Mouse (Mus musculus) midbrain, embryonic 11.5 days (tissue): ENCODE measurements around the gene Stk39. TPM values are rescaled to one million over a fixed set of nuclear protein-coding genes. Genes with fewer than 3 reads are reported as not detected.

ENCODE experiments used
- ATAC-seq: fragments of 200-750 bp; cut with Nextera tagmentation; 2 replicates; pipeline ENCODE4 v1.8.0; 2017; ENCODE audit warnings: moderate TSS enrichment, moderate library complexity; ENCODE audit not compliant: low FRiP score
- DNase-seq: peaks from one replicate; pipeline ENCODE4 v3.0.0; 2015; ENCODE audit warnings: low spot score; ENCODE audit errors: missing footprints
- H3K27ac ChIP-seq: fragments of 300-500 bp; sonication (generic); 2 replicates; pipeline ENCODE4 v1.5.1; 2014; ENCODE audit warnings: low read depth, low read length
- H3K27me3 ChIP-seq: fragments of 300-500 bp; sonication (generic); 2 replicates; pipeline ENCODE4 v1.6.1; 2014; ENCODE audit warnings: mild to moderate bottlenecking, low read length, moderate library complexity, mixed read lengths; ENCODE audit not compliant: control insufficient read depth, insufficient read depth
- H3K36me3 ChIP-seq: fragments of 300-500 bp; sonication (generic); 2 replicates; pipeline ENCODE4 v1.6.1; 2014; ENCODE audit warnings: mild to moderate bottlenecking, low read length, moderate library complexity, mixed read lengths; ENCODE audit not compliant: control insufficient read depth, insufficient read depth
- H3K4me1 ChIP-seq: fragments of 300-500 bp; sonication (generic); 2 replicates; pipeline ENCODE4 v1.6.1; 2014; ENCODE audit warnings: low read length; ENCODE audit not compliant: control insufficient read depth, insufficient read depth
- H3K4me2 ChIP-seq: fragments of 300-500 bp; sonication (generic); 2 replicates; pipeline ENCODE4 v1.6.1; 2014; ENCODE audit warnings: mild to moderate bottlenecking, moderate library complexity
- H3K4me3 ChIP-seq: fragments of 300-500 bp; sonication (generic); 2 replicates; pipeline ENCODE4 v1.5.1; 2014; ENCODE audit warnings: low read depth, low read length
- H3K9ac ChIP-seq: fragments of 300-500 bp; sonication (generic); 2 replicates; pipeline ENCODE4 v1.6.1; 2014; ENCODE audit warnings: low read length
- H3K9me3 ChIP-seq: fragments of 300-500 bp; sonication (generic); 2 replicates; pipeline ENCODE4 v1.6.1; 2016; ENCODE audit warnings: low read length; ENCODE audit not compliant: control insufficient read depth
- WGBS: fragments of 180-500 bp; shearing (Covaris S2); extraction: QIAGEN DNeasy Blood & Tissue Kit; methylation state at CpG from one replicate; pipeline ENCODE4 v1.1.7; 2014; 5-methylcytosine and 5-hydroxymethylcytosine counted together
- polyA plus RNA-seq: library from polyadenylated mRNA; unstranded; fragments of >200 nt; fragmentation: Nextera tagmentation; extraction: Ambion mirVana; gene quantifications from 2 replicates; pipeline ENCODE4 v1.2.1, GENCODE M21; 2014

The Stk39 gene
- polyA plus RNA-seq, 1 experiment from 2014 or later, result 52.5 TPM

- Histone ChIP-seq H3K27ac (no peak overlapping the region), H3K4me2 (no peak overlapping the region), H3K4me1 (0 out of 2 replicates have a peak, but pooled peaks cover 4% of the 10 kb centered on the region), H3K9ac (no peak overlapping the region), H3K36me3 (no peaks in the 10 kb centered on the region), H3K27me3 (no peaks in the 10 kb centered on the region), H3K9me3 (no peaks in the 10 kb centered on the region), H3K4me3 (no peak overlapping the region)
- WGBS, result 59% methylated on average over 5 of the region's 5 CpGs
- DNase-seq, result no peak
- ATAC-seq, result peak; percentile 61
Observed at GRCm38 (mm10) chr2:68334945-68335344, 137.1 kb downstream of the Stk39 start.

- WGBS, result 76% methylated on average over 5 of the region's 5 CpGs
- H3K4me1 ChIP-seq, result peaks cover 10% of the 10 kb centered on the region; the same call in 1 of the 2 replicates
- no peak overlapping the region for H3K27ac ChIP-seq
- H3K9ac ChIP-seq, result no peak overlapping the region
- no peak overlapping the region for H3K4me2 ChIP-seq
- H3K4me3 ChIP-seq, result no peak overlapping the region
- ATAC-seq (no peak), DNase-seq (no peak)
- no peaks in the 10 kb centered on the region for H3K36me3 ChIP-seq
- no peaks in the 10 kb centered on the region for H3K9me3 ChIP-seq
- no peaks in the 10 kb centered on the region for H3K27me3 ChIP-seq
Observed at GRCm38 (mm10) chr2:68325306-68325705, 146.8 kb downstream of the Stk39 start.

- Histone ChIP-seq H3K36me3 (no peaks in the 10 kb centered on the region), H3K27ac (no peak overlapping the region), H3K9me3 (no peaks in the 10 kb centered on the region), H3K4me1 (peaks cover 10% of the 10 kb centered on the region; the same call in 1 of the 2 replicates), H3K4me2 (no peak overlapping the region), H3K9ac (no peak overlapping the region), H3K4me3 (no peak overlapping the region), H3K27me3 (no peaks in the 10 kb centered on the region)
- ATAC-seq, result no peak
- DNase-seq, result peak; percentile 78
- 72% methylated on average over 5 of the region's 5 CpGs for WGBS
Observed at GRCm38 (mm10) chr2:68321230-68321629, 150.8 kb downstream of the Stk39 start.

GRCm38 (mm10) chr2:68320670-68321069, 151.4 kb downstream of the Stk39 start:
- Histone ChIP-seq H3K4me3 (no peak overlapping the region), H3K9ac (no peak overlapping the region), H3K4me1 (peaks cover 12% of the 10 kb centered on the region), H3K4me2 (no peak overlapping the region), H3K27me3 (no peaks in the 10 kb centered on the region), H3K9me3 (no peaks in the 10 kb centered on the region), H3K36me3 (no peaks in the 10 kb centered on the region), H3K27ac (no peak overlapping the region)
- WGBS, result 20% methylated on average over 10 of the region's 10 CpGs
- ATAC-seq (no peak), DNase-seq (peak; percentile 85)

GRCm38 (mm10) chr2:68318452-68318851, 153.6 kb downstream of the Stk39 start:
- DNase-seq (peak; percentile 78), ATAC-seq (0 out of 2 replicates have a peak, but pooled peaks have one; percentile 49)
- H3K36me3 ChIP-seq, result no peaks in the 10 kb centered on the region
- 67% methylated on average over 5 of the region's 5 CpGs for WGBS
- H3K9me3 ChIP-seq, result no peaks in the 10 kb centered on the region
- H3K4me1 ChIP-seq, result peaks cover 14% of the 10 kb centered on the region
- H3K27ac ChIP-seq, result no peak overlapping the region
- no peak overlapping the region for H3K4me3 ChIP-seq
- H3K4me2 ChIP-seq, result no peak overlapping the region
- H3K9ac ChIP-seq, result no peak overlapping the region
- no peaks in the 10 kb centered on the region for H3K27me3 ChIP-seq

- Histone ChIP-seq H3K9me3 (no peaks in the 10 kb centered on the region), H3K27me3 (no peaks in the 10 kb centered on the region), H3K4me1 (peaks cover 14% of the 10 kb centered on the region), H3K4me2 (no peak overlapping the region), H3K9ac (no peak overlapping the region), H3K27ac (no peak overlapping the region), H3K4me3 (no peak overlapping the region), H3K36me3 (no peaks in the 10 kb centered on the region)
- DNase-seq, result no peak
- no peak for ATAC-seq
- 92% methylated on average over 9 of the region's 9 CpGs for WGBS
Observed at GRCm38 (mm10) chr2:68317895-68318294, 154.2 kb downstream of the Stk39 start.

GRCm38 (mm10) chr2:68317452-68317851, 154.6 kb downstream of the Stk39 start:
- no peaks in the 10 kb centered on the region for H3K27me3 ChIP-seq
- H3K27ac ChIP-seq, result no peak overlapping the region
- H3K36me3 ChIP-seq, result no peaks in the 10 kb centered on the region
- DNase-seq (no peak), ATAC-seq (no peak)
- H3K4me2 ChIP-seq, result no peak overlapping the region
- no peaks in the 10 kb centered on the region for H3K9me3 ChIP-seq
- 80% methylated on average over 2 of the region's 2 CpGs for WGBS
- no peak overlapping the region for H3K9ac ChIP-seq
- peaks cover 14% of the 10 kb centered on the region for H3K4me1 ChIP-seq
- H3K4me3 ChIP-seq, result no peak overlapping the region

- Histone ChIP-seq H3K4me1 (peaks cover 4% of the 10 kb centered on the region; the same call in 1 of the 2 replicates), H3K4me2 (no peak overlapping the region), H3K27ac (no peak overlapping the region), H3K27me3 (no peaks in the 10 kb centered on the region), H3K4me3 (no peak overlapping the region), H3K36me3 (no peaks in the 10 kb centered on the region), H3K9ac (no peak overlapping the region), H3K9me3 (no peaks in the 10 kb centered on the region)
- DNase-seq (no peak), ATAC-seq (0 out of 2 replicates have a peak, but pooled peaks have one; percentile 41)
- WGBS, result 78% methylated on average over 11 of the region's 11 CpGs
Observed at GRCm38 (mm10) chr2:68315258-68315657, 156.8 kb downstream of the Stk39 start.

- no peak overlapping the region for H3K27ac ChIP-seq
- peaks cover 8% of the 10 kb centered on the region; the same call in 1 of the 2 replicates for H3K36me3 ChIP-seq
- 95% methylated on average over 3 of the region's 3 CpGs for WGBS
- no peaks in the 10 kb centered on the region for H3K9me3 ChIP-seq
- ATAC-seq (no peak), DNase-seq (no peak)
- H3K4me3 ChIP-seq, result no peak overlapping the region
- no peak overlapping the region for H3K9ac ChIP-seq
- H3K4me1 ChIP-seq, result no peaks in the 10 kb centered on the region; the same call in 1 of the 2 replicates
- H3K4me2 ChIP-seq, result no peak overlapping the region
- no peaks in the 10 kb centered on the region for H3K27me3 ChIP-seq
Observed at GRCm38 (mm10) chr2:68310121-68310520, 161.9 kb downstream of the Stk39 start.
